Comparison of ENCODE assay signal across 16 mouse cellular contexts in genomic region chr9:92178861-92179469, GRCm38 (mm10). TPM values are rescaled to one million over a fixed set of nuclear protein-coding genes. Genes with fewer than 3 reads are reported as not detected.
DNase-seq lines count a peak whose midpoint lies in the region; ATAC-seq and TF ChIP-seq lines count a peak whose summit lies in the region.
"Had no signal": no experiment of that assay in that cellular context is flagged by ENCODE, and none has a peak within 500 bp of the region (broad histone marks: within the 10 kb centered on the region; RNA-seq: fewer than 3 reads in every experiment).

No protein-coding gene starts in this region.

- H3K4me3 ChIP-seq in hindbrain, embryonic 13.5 days = no peak overlapping the region
- H3K4me3 ChIP-seq in midbrain, embryonic 11.5 days (ENCODE audit: low read depth, low read length) = no peak overlapping the region
- H3K4me3 ChIP-seq: liver, embryonic 13.5 days; neural tube, embryonic 13.5 days had no signal

- TF ChIP-seq POLR2A in brain, embryonic 14.5 days (IDR thresholded peaks at IDR 0.05; ENCODE audit: borderline replicate concordance, extremely low read depth, insufficient read depth, insufficient read length, poor library complexity, severe bottlenecking) = no peak

- peak; percentile 49; the same call in 1 of the 2 replicates for ATAC-seq in hindbrain, embryonic 13.5 days (ENCODE audit: low FRiP score)
- peak; percentile 61 for ATAC-seq in midbrain, embryonic 11.5 days (ENCODE audit: low FRiP score)
- ATAC-seq in granulocyte monocyte progenitor cell, adult 5-6 weeks (replicated peaks; ENCODE audit: poor library complexity, severe bottlenecking) = no peak
- no peak for ATAC-seq in megakaryocyte, adult 5-6 weeks (ENCODE audit: poor library complexity, severe bottlenecking)

- H3K27me3 ChIP-seq in hindbrain, embryonic 13.5 days = no peaks in the 10 kb centered on the region
- peaks cover 4% of the 10 kb centered on the region; the same call in 1 of the 2 replicates for H3K27me3 ChIP-seq in midbrain, embryonic 11.5 days (ENCODE audit: control insufficient read depth, insufficient read depth, low read length)
- H3K27me3 ChIP-seq: liver, embryonic 13.5 days; neural tube, embryonic 13.5 days had no signal

- H3K4me1 ChIP-seq in hindbrain, embryonic 13.5 days (replicated peaks) = peaks cover 8% of the 10 kb centered on the region
- peaks cover 3% of the 10 kb centered on the region; the same call in 1 of the 2 replicates for H3K4me1 ChIP-seq in midbrain, embryonic 11.5 days (ENCODE audit: control insufficient read depth, insufficient read depth, low read length)
- H3K4me1 ChIP-seq: liver, embryonic 13.5 days had no signal

- H3K9me3 ChIP-seq in hindbrain, embryonic 13.5 days = no peaks in the 10 kb centered on the region
- no peaks in the 10 kb centered on the region for H3K9me3 ChIP-seq in midbrain, embryonic 11.5 days (ENCODE audit: control insufficient read depth, low read length)
- H3K9me3 ChIP-seq: liver, embryonic 13.5 days; neural tube, embryonic 13.5 days had no signal

- no peak for TF ChIP-seq CTCF in brain, embryonic 14.5 days (IDR thresholded peaks at IDR 0.05; ENCODE audit: borderline replicate concordance, extremely low read depth, insufficient read depth, insufficient read length)

- H3K36me3 ChIP-seq in hindbrain, embryonic 13.5 days = no peaks in the 10 kb centered on the region
- no peaks in the 10 kb centered on the region for H3K36me3 ChIP-seq in midbrain, embryonic 11.5 days (ENCODE audit: control insufficient read depth, insufficient read depth, low read length)
- H3K36me3 ChIP-seq: liver, embryonic 13.5 days; neural tube, embryonic 13.5 days had no signal

- H3K9ac ChIP-seq in hindbrain, embryonic 13.5 days = no peak overlapping the region
- H3K9ac ChIP-seq in midbrain, embryonic 11.5 days (ENCODE audit: low read length) = no peak overlapping the region
- H3K9ac ChIP-seq: liver, embryonic 13.5 days; neural tube, embryonic 13.5 days had no signal

- 50% methylated on average over 2 of the region's 2 CpGs for WGBS in hindbrain, embryonic 13.5 days
- WGBS in midbrain, embryonic 11.5 days = 53% methylated on average over 2 of the region's 2 CpGs

- peak; percentile 8 to 9 for DNase-seq in frontal cortex, postnatal 10 days (ENCODE audit: low spot score in 2 of 2)
- no peak for DNase-seq in frontal cortex, postnatal 36 days (ENCODE audit: low spot score in 2 of 2)
- peak; percentile 93 for DNase-seq in brain, embryonic 14.5 days (ENCODE audit: low read depth)
- peak; percentile 94 for DNase-seq in midbrain, embryonic 11.5 days (ENCODE audit: low spot score, missing footprints)
- no peak for DNase-seq in cerebellum, postnatal 25 days
- DNase-seq: adrenal gland, postnatal 25 days; cerebellum, adult 9-11 months; kidney, postnatal 36 days; liver, embryonic 13.5 days; lung, postnatal 4 days had no signal

- H3K4me2 ChIP-seq in hindbrain, embryonic 13.5 days = no peak overlapping the region
- H3K4me2 ChIP-seq in midbrain, embryonic 11.5 days = no peak overlapping the region
- H3K4me2 ChIP-seq: liver, embryonic 13.5 days; neural tube, embryonic 13.5 days had no signal

- H3K27ac ChIP-seq in hindbrain, embryonic 13.5 days = no peak overlapping the region
- H3K27ac ChIP-seq in midbrain, embryonic 11.5 days (ENCODE audit: low read depth, low read length) = no peak overlapping the region
- H3K27ac ChIP-seq: liver, embryonic 13.5 days; neural tube, embryonic 13.5 days had no signal

RNA-seq across cellular contexts. Expression of gene Plscr5, which starts 13.8 kb away (rescaled TPM):
- polyA plus RNA-seq in brain, embryonic 14.5 days (2012; rRNA removed) = 0.29 and 0.40 TPM in 2 replicates
- polyA plus RNA-seq in hindbrain, embryonic 13.5 days (2015; fragmentation: Nextera tagmentation; extraction: Ambion mirVana) = 0.14 and 0.32 TPM in 2 replicates
- not detected in 2 replicates for polyA plus RNA-seq in midbrain, embryonic 11.5 days (2014; fragmentation: Nextera tagmentation; extraction: Ambion mirVana)
- total RNA-seq in granulocyte monocyte progenitor cell, adult 5-6 weeks (2014; fragmentation: Nextera tagmentation) = not detected in 2 replicates
- not detected in 2 replicates for total RNA-seq in granulocyte monocyte progenitor cell, adult 5-6 weeks (2017)
- not detected in 2 replicates for total RNA-seq in megakaryocyte, adult 5-6 weeks (2015)
- not detected in 2 replicates for total RNA-seq in megakaryocyte, adult 5-6 weeks (2017)
- total RNA-seq: adrenal gland, postnatal 25 days; heart, adult 8-10 months had no signal
- polyA plus RNA-seq: C2C12; liver, embryonic 13.5 days had no signal

Comparison
In these comparisons a context has a peak if more than half of its experiments do, and no peak if none do; other contexts are left out.
1. DNase-seq: peak in frontal cortex, postnatal 10 days (2 of 2), brain, embryonic 14.5 days (single experiment) and midbrain, embryonic 11.5 days (single experiment); none in frontal cortex, postnatal 36 days (0 of 2) and cerebellum, postnatal 25 days (0 of 2).
2. ATAC-seq: peak in hindbrain, embryonic 13.5 days (single experiment) and midbrain, embryonic 11.5 days (single experiment); none in granulocyte monocyte progenitor cell, adult 5-6 weeks (single experiment) and megakaryocyte, adult 5-6 weeks (single experiment).